Mouse (Mus musculus) ES-E14 (cell line): Measurements from ENCODE around the gene Tnfaip3.

ENCODE experiments used
- CHD2 ChIP-seq: IDR thresholded peaks from 2 replicates; pipeline ENCODE4 v1.6.1; 2014; ENCODE audit warnings: mild to moderate bottlenecking, low read depth, low read length, inconsistent platforms
- MAFK ChIP-seq: IDR thresholded peaks from 2 replicates; pipeline ENCODE4 v1.6.1; 2014; ENCODE audit warnings: mild to moderate bottlenecking, low read depth, low read length, inconsistent platforms; ENCODE audit not compliant: insufficient read depth
- ZNF384 ChIP-seq: IDR thresholded peaks from 2 replicates; pipeline ENCODE4 v1.6.1; 2012; ENCODE audit warnings: low read depth, low read length, inconsistent platforms

DNA sequence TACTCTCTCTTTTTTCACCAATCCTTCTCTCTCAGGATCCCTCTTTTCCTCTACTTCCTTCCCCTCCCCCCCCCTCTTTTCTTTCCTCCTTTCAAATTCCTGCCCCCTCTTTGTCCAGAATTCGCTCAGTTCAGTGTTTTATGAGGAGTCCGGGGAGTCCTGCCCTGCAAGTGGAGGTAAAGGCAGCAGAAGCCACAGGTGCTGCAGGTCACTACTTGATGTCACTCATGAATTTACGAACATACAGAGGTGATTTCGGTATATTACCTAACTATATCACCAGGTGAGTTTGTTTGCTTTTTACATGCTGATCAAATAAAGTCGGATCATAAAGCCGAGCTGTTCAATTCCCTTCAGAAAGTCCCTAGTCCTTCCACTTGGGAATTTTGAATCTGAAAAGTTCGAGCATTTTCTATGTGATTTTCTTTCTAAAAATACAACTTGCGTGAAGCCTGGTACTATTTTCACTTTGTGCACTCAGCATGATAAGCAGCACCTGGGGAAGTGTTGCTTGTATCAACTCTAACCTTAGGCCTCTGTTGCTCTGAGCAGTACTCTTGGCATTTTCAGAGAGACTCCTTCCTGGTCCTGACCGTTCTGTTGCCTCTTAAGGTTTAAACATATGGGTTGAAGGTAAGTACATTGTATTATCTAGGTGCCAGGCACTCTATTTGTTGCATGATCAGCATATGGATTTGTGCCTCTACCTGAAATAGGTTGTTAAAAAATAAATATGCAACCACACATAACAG lies 29.5 kb upstream of the Tnfaip3 start:
- no peak for TF ChIP-seq CHD2
- no peak for TF ChIP-seq ZNF384
- no peak for TF ChIP-seq MAFK
